Mouse (Mus musculus) neutrophil, adult 5-6 weeks (primary cell): ENCODE data around the gene Gamt. TPM values are rescaled to one million over a fixed set of nuclear protein-coding genes. Genes with fewer than 3 reads are reported as not detected.
"Not testable (repeated sequence)": the region's sequence is repeated elsewhere in the genome, so short reads cannot be mapped to it uniquely, and the experiment has no call there.

Experiments
- ATAC-seq: fragments of 151-379, 151-347 bp; 2 replicates; pipeline ENCODE4 v1.8.0; 2017; ENCODE audit warnings: mild to moderate bottlenecking, moderate TSS enrichment; ENCODE audit not compliant: insufficient number of reproducible peaks, poor library complexity, low FRiP score, severe bottlenecking; ENCODE audit errors: extremely low read depth
- total RNA-seq: library from RNA; stranded (forward); fragments of 200-1000 nt; gene quantifications from 2 replicates; pipeline ENCODE4 v1.2.3, GENCODE M21; 2017

Gene Gamt
- total RNA-seq, 1 experiment from 2014 or later: 0.70 TPM

GRCm38 (mm10) chr10:80261585-80261968, 765 bp upstream of the Gamt start:
- peak; percentile 53 for ATAC-seq

GRCm38 (mm10) chr10:80259861-80260641, 761 bp downstream of the Gamt start:
- ATAC-seq: no peak

GRCm38 (mm10) chr10:80259463-80259805, 1.4 kb downstream of the Gamt start:
- ATAC-seq: no peak

GRCm38 (mm10) chr10:80258752-80259462, 1.9 kb downstream of the Gamt start:
- no peak for ATAC-seq

- no peak for ATAC-seq
These were observed 2.9 kb downstream of the Gamt start for GRCm38 (mm10) chr10:80257936-80258335.

- no peak for ATAC-seq
These were observed 4.8 kb downstream of the Gamt start for GRCm38 (mm10) chr10:80255881-80256535.

GRCm38 (mm10) chr10:80254331-80255297, 6.2 kb downstream of the Gamt start:
- ATAC-seq: no peak

- no peak for ATAC-seq
These were observed 7.3 kb downstream of the Gamt start for GRCm38 (mm10) chr10:80253551-80253950.

GRCm38 (mm10) chr10:80252493-80253274, 8.1 kb downstream of the Gamt start:
- no peak for ATAC-seq

GRCm38 (mm10) chr10:80252011-80252410, 8.8 kb downstream of the Gamt start:
- no peak for ATAC-seq

- ATAC-seq: no peak
These were observed 10.2 kb downstream of the Gamt start for GRCm38 (mm10) chr10:80250573-80250972.

- no peak for ATAC-seq
These were observed 10.8 kb downstream of the Gamt start for GRCm38 (mm10) chr10:80250059-80250458.

- peak; percentile 78 for ATAC-seq
These were observed 11.7 kb downstream of the Gamt start, which contains the start of gene Ndufs7 for GRCm38 (mm10) chr10:80248971-80249640. Gene Ndufs7, plus strand, starts transcription at chr10:80249121.

- ATAC-seq: not testable (repeated sequence)
These were observed 12.4 kb downstream of the Gamt start for GRCm38 (mm10) chr10:80248437-80248836.

GRCm38 (mm10) chr10:80247849-80248248, 13.0 kb downstream of the Gamt start:
- no peak for ATAC-seq

GRCm38 (mm10) chr10:80245600-80245999, 15.2 kb downstream of the Gamt start:
- peak; percentile 31; the same call in 1 of the 2 replicates for ATAC-seq

- no peak for ATAC-seq
These were observed 15.9 kb downstream of the Gamt start for GRCm38 (mm10) chr10:80244791-80245399.
